Mouse (Mus musculus) myocyte (in vitro differentiated cells): ENCODE results near the gene Map2k3. TPM values are rescaled to one million over a fixed set of nuclear protein-coding genes. Genes with fewer than 3 reads are reported as not detected.

Source experiments
- H3K27me3 ChIP-seq: one replicate; pipeline ENCODE4 v1.6.1; 2011; ENCODE audit not compliant: control insufficient read depth, insufficient read depth, insufficient read length
- H3K36me3 ChIP-seq: one replicate; pipeline ENCODE4 v1.6.1; 2011; ENCODE audit not compliant: control insufficient read depth, insufficient read depth
- H3K4me2 ChIP-seq: one replicate; pipeline ENCODE4 v1.6.1; 2011; ENCODE audit warnings: low read depth, control low read depth
- H3K4me3 ChIP-seq: one replicate; pipeline ENCODE4 v1.5.1; 2011; ENCODE audit warnings: mild to moderate bottlenecking, control low read depth, moderate library complexity
- H3K79me2 ChIP-seq: one replicate; pipeline ENCODE4 v1.6.1; 2011; ENCODE audit not compliant: control insufficient read depth, insufficient read depth
- H3ac ChIP-seq: one replicate; pipeline ENCODE4 v1.6.1; 2011; ENCODE audit not compliant: control insufficient read depth, insufficient read length
- CEBPB ChIP-seq: IDR thresholded peaks from 2 replicates; pipeline ENCODE4 v1.6.1; 2011; ENCODE audit warnings: mild to moderate bottlenecking, moderate library complexity; ENCODE audit not compliant: poor library complexity, insufficient read depth, severe bottlenecking
- E2F4 ChIP-seq: IDR thresholded peaks from one replicate; pipeline ENCODE4 v1.6.1; 2011; ENCODE audit warnings: mild to moderate bottlenecking, control low read depth, moderate library complexity; ENCODE audit not compliant: insufficient read depth
- MAX ChIP-seq: IDR thresholded peaks from one replicate; pipeline ENCODE4 v1.6.1; 2011; ENCODE audit warnings: low read depth, mild to moderate bottlenecking, control low read depth
- MYOD1 ChIP-seq, 3 experiments: IDR thresholded peaks; one replicate each; pipeline ENCODE4 v1.6.1; 2011; ENCODE audit warnings: control low read depth in 2 of 3, low read depth in 2 of 3, mild to moderate bottlenecking in 2 of 3, moderate library complexity in 1 of 3; ENCODE audit not compliant: insufficient read length in 2 of 3, control insufficient read depth in 1 of 3
- MYOG ChIP-seq, 3 experiments: IDR thresholded peaks; one replicate each; pipeline ENCODE4 v1.6.1; 2011; ENCODE audit warnings: control low read depth in 2 of 3, low read depth in 2 of 3, mild to moderate bottlenecking in 2 of 3; ENCODE audit not compliant: insufficient read length in 2 of 3, control insufficient read depth in 1 of 3, insufficient read depth in 1 of 3
- POLR2A ChIP-seq: IDR thresholded peaks from one replicate; pipeline ENCODE4 v1.6.1; 2011; ENCODE audit warnings: low read depth, mild to moderate bottlenecking, control low read depth, moderate library complexity; ENCODE audit not compliant: insufficient read length
- POLR2AphosphoS2 ChIP-seq: IDR thresholded peaks from one replicate; pipeline ENCODE4 v1.6.1; 2011; ENCODE audit warnings: low read depth, control low read depth; ENCODE audit not compliant: insufficient read length
- REST ChIP-seq: IDR thresholded peaks from one replicate; pipeline ENCODE4 v1.6.1; 2011; ENCODE audit warnings: mild to moderate bottlenecking, control low read depth, moderate library complexity; ENCODE audit not compliant: insufficient read depth, insufficient read length
- SRF ChIP-seq: IDR thresholded peaks from one replicate; pipeline ENCODE4 v1.6.1; 2011; ENCODE audit warnings: low read depth; ENCODE audit not compliant: control insufficient read depth, insufficient read length
- TCF12 ChIP-seq: IDR thresholded peaks from one replicate; pipeline ENCODE4 v1.6.1; 2011; ENCODE audit warnings: mild to moderate bottlenecking, control low read depth; ENCODE audit not compliant: poor library complexity, insufficient read depth, severe bottlenecking
- TCF3 ChIP-seq: IDR thresholded peaks from one replicate; pipeline ENCODE4 v1.6.1; 2011; ENCODE audit warnings: low read depth, control low read depth; ENCODE audit not compliant: insufficient read length
- USF1 ChIP-seq: IDR thresholded peaks from one replicate; pipeline ENCODE4 v1.6.1; 2011; ENCODE audit warnings: low read depth, mild to moderate bottlenecking, control low read depth, moderate library complexity
- polyA plus RNA-seq: library from polyadenylated mRNA; unstranded; fragments of >200 nt; fragmentation: generic; extraction: Trizol; gene quantifications from one replicate; pipeline ENCODE4 v1.2.1, GENCODE M21; 2012; ENCODE audit warnings: missing spikeins

The Map2k3 gene
- polyA plus RNA-seq, 1 experiment: 68.5 TPM

DNA sequence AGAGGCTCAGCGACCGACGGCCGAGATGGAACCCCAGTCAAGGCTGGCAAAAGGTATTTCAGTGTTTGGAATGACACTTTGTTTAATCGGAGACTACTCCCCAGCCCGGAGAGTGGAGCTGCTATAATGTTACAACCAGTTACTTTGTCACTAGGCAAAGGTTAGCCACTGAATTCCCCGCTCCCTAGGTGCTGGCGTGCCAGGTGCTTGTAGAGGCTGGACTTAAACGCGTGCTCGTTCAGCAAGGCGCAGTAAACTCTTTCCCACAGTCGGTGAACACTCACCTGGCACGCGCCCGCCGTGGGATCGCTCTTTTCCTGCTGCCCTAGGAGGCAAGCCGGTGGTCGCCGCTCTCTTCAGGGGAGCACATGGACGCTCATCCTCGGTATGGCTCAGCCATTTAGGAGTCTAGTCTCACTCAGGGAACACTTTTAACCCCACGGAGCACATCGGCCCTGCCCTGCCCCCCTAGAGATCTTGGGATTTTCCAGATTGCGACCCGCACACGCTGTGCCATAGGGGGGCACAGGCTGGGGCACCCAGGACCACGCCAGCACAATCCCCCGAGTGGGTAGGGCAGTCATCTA, 458 bp upstream of the Map2k3 start:
- no peaks in the 10 kb centered on the region for H3K27me3 ChIP-seq
- H3K79me2 ChIP-seq: peaks cover 44% of the 10 kb centered on the region
- H3K4me2 ChIP-seq: peak overlapping the region; percentile 83
- peak overlapping the region; percentile 57 for H3K4me3 ChIP-seq
- H3K36me3 ChIP-seq: no peaks in the 10 kb centered on the region
- TF ChIP-seq POLR2AphosphoS2 (no peak), CEBPB (no peak), TCF12 (no peak), REST (no peak), TCF3 (no peak), MYOD1 (IDR thresholded peaks at IDR 0.05; ENCODE audit: control insufficient read depth in 1 of 3, insufficient read length in 2 of 3, low read depth in 2 of 3) (no peak), MYOG (IDR thresholded peaks at IDR 0.05; ENCODE audit: control insufficient read depth in 1 of 3, insufficient read depth in 1 of 3, insufficient read length in 2 of 3, low read depth in 2 of 3) (no peak), E2F4 (no peak), MAX (no peak), POLR2A (no peak), SRF (no peak), USF1 (no peak)
- peak overlapping the region; percentile 39 for H3ac ChIP-seq

GRCm38 (mm10) chr11:60932503-60933020, 729 bp downstream of the Map2k3 start:
- H3K36me3 ChIP-seq: peaks cover 3% of the 10 kb centered on the region
- H3ac ChIP-seq: peak overlapping the region; percentile 39
- TF ChIP-seq POLR2AphosphoS2 (no peak), E2F4 (no peak), SRF (no peak), MYOG (IDR thresholded peaks at IDR 0.05; ENCODE audit: control insufficient read depth in 1 of 3, insufficient read depth in 1 of 3, insufficient read length in 2 of 3, low read depth in 2 of 3) (no peak), CEBPB (no peak), POLR2A (no peak), USF1 (no peak), TCF3 (no peak), REST (no peak), MAX (no peak), TCF12 (no peak), MYOD1 (IDR thresholded peaks at IDR 0.05; ENCODE audit: control insufficient read depth in 1 of 3, insufficient read length in 2 of 3, low read depth in 2 of 3) (no peak)
- H3K4me2 ChIP-seq: peak overlapping the region; percentile 97
- H3K27me3 ChIP-seq: no peaks in the 10 kb centered on the region
- peak overlapping the region; percentile 57 for H3K4me3 ChIP-seq
- peaks cover 56% of the 10 kb centered on the region for H3K79me2 ChIP-seq

DNA sequence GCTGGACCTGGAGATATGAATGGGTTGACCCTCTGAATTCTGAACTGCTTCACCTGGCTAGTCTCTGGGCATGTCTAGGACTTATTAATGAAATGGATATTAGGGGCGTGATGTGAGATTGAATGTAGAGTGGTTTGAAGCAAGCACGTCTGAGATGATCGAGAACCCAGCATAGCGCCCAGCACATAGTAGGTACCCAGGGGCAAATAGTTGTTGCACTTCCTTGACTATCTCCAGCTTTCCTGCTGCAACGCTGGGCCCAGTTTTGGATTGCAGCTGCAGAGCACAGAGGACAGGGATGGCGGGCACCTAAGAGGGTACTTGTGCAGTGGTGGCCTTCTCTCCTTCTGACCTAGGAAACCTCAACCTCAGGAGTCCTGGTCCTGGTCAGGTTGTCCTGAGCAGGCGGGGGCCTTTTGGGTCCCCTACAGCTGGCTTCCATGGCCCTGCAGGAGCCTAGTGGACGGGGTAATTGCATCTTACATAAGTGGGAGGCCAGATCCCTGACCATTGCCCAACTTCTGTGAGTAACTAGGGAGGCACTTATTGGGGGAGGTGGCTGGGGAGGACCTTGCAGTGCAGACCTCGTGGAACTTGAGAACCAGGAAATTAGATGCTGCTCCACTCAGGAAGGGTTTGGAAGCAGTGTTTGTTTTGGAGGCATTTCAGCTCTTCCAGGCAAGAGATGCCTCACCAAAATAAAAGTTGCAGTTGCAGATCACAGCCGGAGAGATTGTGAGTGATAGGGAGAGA, 1.5 kb downstream of the Map2k3 start:
- peak overlapping the region; percentile 39 for H3ac ChIP-seq
- H3K4me2 ChIP-seq: peak overlapping the region; percentile 97
- H3K79me2 ChIP-seq: peaks cover 64% of the 10 kb centered on the region
- no peaks in the 10 kb centered on the region for H3K27me3 ChIP-seq
- peak overlapping the region; percentile 57 for H3K4me3 ChIP-seq
- H3K36me3 ChIP-seq: peaks cover 7% of the 10 kb centered on the region
- TF ChIP-seq CEBPB: peak; percentile 94
- TF ChIP-seq TCF3: no peak

GRCm38 (mm10) chr11:60934795-60935194, 3.0 kb downstream of the Map2k3 start:
- TF ChIP-seq USF1 (no peak), CEBPB (no peak), TCF12 (no peak), REST (no peak), MYOG (IDR thresholded peaks at IDR 0.05; ENCODE audit: control insufficient read depth in 1 of 3, insufficient read depth in 1 of 3, insufficient read length in 2 of 3, low read depth in 2 of 3) (no peak), TCF3 (no peak), MYOD1 (IDR thresholded peaks at IDR 0.05; ENCODE audit: control insufficient read depth in 1 of 3, insufficient read length in 2 of 3, low read depth in 2 of 3) (no peak), MAX (no peak), SRF (no peak), POLR2A (no peak), E2F4 (no peak), POLR2AphosphoS2 (no peak)
- Histone ChIP-seq H3K4me3 (peak overlapping the region; percentile 57), H3K4me2 (peak overlapping the region; percentile 94), H3K36me3 (peaks cover 7% of the 10 kb centered on the region), H3K79me2 (peaks cover 78% of the 10 kb centered on the region), H3K27me3 (no peaks in the 10 kb centered on the region), H3ac (no peak overlapping the region)

- Histone ChIP-seq H3ac (no peak overlapping the region), H3K4me2 (peak overlapping the region; percentile 94), H3K79me2 (peaks cover 85% of the 10 kb centered on the region), H3K36me3 (peaks cover 7% of the 10 kb centered on the region), H3K27me3 (no peaks in the 10 kb centered on the region), H3K4me3 (peak overlapping the region; percentile 57)
- TF ChIP-seq REST: no peak
- TF ChIP-seq MYOD1 (IDR thresholded peaks at IDR 0.05; ENCODE audit: control insufficient read depth in 1 of 3, insufficient read length in 2 of 3, low read depth in 2 of 3): peak in 2 of 3 experiments; percentile 36 to 65
- TF ChIP-seq MYOG (IDR thresholded peaks at IDR 0.05; ENCODE audit: control insufficient read depth in 1 of 3, insufficient read depth in 1 of 3, insufficient read length in 2 of 3, low read depth in 2 of 3): peak in 1 of 3 experiments; percentile 47
- no peak for TF ChIP-seq MAX
- no peak for TF ChIP-seq POLR2A
Observed at GRCm38 (mm10) chr11:60935326-60935974, 3.6 kb downstream of the Map2k3 start.
